Mouse (Mus musculus) G1E-ER4 (cell line): ENCODE measurements around the gene Hjurp. TPM values are rescaled to one million over a fixed set of nuclear protein-coding genes. Genes with fewer than 3 reads are reported as not detected.

ENCODE experiments used
- GATA1 ChIP-seq: IDR thresholded peaks from one replicate; pipeline ENCODE4 v1.8.0; 2012; ENCODE audit warnings: low read length, inconsistent platforms
- polyA plus RNA-seq: library from polyadenylated mRNA; stranded (reverse); fragments of >175 nt; gene quantifications from 2 replicates; pipeline ENCODE4 v1.2.3, GENCODE M21; 2012

The Hjurp gene
- polyA plus RNA-seq, 1 experiment, result 76.4 TPM

DNA sequence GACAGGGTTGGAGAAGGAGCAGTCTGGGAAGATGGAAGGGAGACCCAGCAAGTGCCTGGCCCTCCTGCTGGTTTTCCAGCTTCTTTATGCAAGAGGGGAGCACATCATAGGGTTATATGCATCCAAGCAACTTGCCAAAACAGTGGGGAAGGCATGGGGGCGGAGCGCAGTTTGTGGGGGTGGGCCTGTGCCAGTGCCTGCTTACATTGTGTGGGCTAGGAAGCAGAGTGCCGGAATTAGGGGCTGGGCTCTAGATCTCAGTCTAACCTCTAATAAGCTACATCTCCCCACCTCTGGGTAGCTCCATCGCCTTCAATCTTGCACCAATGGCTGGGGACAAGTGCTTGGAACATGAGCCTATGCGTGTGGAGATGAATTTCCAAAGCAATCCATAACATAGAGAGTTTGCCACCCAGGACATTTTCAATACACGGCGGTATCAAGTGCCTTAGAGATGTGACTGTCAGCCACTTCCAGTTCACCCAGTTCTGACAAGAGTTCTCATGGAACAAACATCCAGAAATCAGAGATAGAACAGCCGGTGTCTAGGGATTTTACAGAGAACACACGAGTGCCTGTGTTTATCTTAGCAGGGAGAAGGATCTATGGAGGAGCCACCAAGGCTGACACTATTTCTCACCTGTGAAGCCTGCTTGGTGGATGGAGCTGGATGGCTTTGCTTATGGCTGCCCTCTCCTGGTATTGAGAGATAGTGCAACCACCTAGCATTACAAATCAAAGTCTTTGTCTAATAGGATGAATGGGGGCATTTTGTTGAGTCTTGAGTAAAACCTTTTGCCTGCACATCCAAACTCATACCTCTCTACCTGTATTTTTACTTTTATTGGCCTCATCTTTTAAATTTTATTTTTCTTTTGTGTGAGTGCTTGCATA lies 23.9 kb upstream of the Hjurp start:
- TF ChIP-seq GATA1, result no peak

DNA sequence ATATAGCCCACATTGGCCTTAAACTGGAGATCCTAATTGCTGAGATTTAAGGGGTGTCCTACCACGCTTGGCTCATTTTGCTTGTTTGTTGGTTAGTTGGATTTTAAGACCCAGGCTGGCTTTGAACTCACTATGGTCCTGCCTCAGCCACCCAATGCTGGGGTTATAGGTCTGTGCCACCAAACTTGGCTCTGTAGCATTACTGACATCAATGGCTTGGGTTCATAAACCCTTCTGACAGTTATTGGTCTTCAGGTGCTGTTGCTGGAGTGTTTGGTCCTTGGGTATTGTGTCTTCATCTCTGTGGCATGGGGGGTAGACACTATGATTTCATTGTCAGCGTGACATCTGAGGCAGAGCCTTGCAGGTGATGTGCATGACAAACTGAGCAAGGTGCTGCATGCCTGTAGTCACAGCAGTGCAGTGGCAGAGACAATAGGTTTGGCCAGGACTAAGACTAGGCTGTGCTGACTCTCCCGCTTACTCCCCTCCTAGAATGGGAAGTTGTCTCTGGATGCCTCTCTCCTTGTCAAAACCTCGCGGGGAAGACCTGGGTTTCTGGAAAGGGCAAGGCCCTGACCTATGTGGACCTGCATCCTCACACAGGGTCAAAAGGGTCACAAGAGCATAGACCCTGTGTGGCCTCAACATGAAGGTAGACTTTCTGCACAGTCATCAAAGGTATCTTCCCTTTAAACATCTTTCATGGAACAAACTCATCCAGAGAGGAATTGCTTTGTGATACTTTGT lies 23.0 kb upstream of the Hjurp start:
- no peak for TF ChIP-seq GATA1

DNA sequence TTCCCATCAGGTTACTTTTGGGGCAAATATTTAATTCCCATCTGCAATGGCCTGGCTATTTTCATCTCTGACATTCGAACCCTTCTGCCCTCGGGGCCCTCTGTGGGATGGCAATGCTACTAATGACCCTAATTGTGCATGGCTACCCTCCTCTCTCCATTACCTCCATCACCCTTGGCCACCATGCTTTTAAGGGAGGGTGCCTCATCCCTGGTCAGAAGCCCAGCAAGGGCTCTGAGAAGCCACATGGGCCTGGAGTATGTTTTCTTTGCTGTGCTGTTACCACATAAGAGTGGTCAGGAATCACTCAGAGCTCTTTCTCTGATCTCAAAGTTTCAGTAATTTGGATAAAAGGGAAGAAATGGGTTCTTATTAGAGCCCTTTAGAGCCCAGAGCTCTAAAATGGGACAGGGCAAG lies 22.1 kb upstream of the Hjurp start:
- TF ChIP-seq GATA1, result no peak

DNA sequence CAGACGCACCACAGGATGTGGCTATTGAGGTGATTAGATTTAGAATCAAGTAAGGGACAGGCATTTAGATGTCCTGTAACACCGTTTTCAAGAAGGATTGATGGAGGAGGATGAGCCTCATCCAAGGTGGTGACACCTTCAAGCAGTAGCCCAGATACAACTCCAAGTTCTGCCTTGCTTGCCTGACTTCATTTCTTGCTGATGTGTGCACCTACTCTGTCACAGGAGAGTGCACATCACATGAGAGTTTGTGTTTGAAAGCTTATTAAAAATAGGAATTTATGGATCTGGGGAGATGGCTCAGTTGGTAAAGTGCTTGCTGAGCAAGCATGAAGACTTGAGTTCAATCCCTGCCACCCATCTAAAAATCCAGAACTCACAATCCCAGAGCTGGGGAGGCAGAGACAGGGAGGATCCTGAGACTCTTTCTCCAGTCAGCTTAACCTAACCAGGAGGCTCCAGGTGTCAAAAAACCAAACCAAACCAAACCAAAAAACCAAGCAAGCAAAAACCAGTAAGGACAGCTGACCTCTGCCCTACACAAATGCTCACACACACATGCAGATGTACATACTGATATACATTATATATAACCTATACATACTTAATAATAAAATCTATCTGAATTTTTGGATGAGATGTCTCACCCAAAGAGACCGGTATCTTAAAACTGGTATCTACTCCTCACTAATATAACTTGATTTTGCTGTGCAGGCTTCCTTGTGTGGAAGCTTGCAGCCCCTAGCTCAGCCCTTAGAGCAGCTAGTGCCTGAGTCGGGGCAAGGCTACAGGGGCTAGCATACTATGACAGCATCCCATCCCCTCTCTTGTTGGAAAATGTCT lies 21.5 kb upstream of the Hjurp start:
- TF ChIP-seq GATA1, result no peak

GRCm38 (mm10) chr1:88297480-88298258 lies 20.2 kb upstream of the Hjurp start:
- no peak for TF ChIP-seq GATA1

DNA sequence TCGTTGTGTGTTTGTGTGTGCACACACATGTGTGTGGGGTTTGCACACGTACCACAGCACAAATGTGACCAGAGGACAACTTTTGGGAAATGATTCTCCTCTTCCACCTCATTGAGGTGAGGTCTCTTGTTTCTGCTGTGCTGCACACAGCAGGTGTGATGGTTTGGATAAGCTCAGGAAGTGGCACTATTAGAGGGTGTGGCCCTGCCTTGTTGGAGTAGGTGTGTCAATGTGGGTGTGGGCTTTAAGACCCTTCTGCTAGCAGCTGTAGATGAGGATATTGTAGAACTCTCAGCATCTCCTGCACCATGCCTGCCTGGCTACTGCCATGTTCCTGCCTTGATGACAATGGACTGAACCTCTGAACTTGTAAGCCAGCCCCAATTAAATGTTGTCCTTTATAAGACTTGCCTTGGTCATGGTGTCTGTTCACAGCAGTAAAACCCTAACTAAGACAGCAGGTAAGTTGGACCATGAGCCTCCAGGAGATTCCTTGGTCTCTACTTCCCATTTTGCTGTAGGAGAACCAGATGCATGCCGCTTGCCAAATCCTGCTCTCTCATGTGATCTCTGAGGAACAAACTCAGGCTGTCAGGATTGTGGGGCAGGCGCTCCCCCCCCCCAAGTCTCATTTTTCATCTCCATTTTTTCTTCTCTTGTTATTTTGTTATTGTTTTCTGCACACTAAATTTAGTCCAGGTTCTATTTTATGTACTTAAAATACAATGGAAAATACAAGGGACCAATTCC lies 18.9 kb upstream of the Hjurp start:
- no peak for TF ChIP-seq GATA1

DNA sequence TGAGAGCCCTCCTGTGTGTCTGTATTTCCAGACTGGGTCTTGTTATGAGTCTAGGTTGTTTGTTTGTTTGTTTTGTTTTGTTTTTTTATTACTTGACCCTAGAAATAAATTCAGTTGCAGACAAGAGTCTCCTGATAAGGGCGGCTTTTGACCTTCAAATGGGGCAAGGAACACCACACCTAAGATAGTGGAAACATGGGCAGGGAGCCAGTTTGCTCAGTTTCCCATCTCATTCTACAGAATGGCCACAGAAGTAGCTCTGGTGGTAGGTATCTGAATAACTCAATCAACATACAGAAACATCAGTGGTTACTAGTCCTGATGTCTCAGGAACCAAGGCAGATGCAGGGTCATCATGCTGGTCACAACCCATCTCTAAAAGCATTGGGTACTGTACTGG lies 17.2 kb upstream of the Hjurp start:
- no peak for TF ChIP-seq GATA1

GRCm38 (mm10) chr1:88292057-88292456 lies 14.6 kb upstream of the Hjurp start:
- TF ChIP-seq GATA1, result no peak

GRCm38 (mm10) chr1:88291409-88292005 lies 14.1 kb upstream of the Hjurp start:
- TF ChIP-seq GATA1, result no peak

DNA sequence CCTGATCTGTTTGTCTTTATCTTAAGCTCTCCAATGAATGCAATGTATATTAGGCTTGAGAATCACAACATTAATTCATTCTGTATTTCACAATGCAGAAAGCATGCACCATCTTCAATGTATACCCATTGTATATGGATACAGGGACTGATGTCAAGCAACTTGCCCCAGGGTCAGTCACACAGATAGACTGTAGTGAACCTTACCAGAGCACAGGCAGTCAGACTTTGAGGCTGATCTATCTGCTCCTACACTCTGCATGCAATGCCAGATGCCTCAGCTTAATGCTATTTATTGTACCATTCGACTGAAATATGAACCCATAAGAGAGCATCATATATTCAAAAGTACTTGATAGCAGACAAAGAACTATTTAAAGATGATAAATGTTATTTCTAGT lies 13.1 kb upstream of the Hjurp start:
- TF ChIP-seq GATA1, result no peak

GRCm38 (mm10) chr1:88289917-88290316 lies 12.5 kb upstream of the Hjurp start:
- no peak for TF ChIP-seq GATA1

DNA sequence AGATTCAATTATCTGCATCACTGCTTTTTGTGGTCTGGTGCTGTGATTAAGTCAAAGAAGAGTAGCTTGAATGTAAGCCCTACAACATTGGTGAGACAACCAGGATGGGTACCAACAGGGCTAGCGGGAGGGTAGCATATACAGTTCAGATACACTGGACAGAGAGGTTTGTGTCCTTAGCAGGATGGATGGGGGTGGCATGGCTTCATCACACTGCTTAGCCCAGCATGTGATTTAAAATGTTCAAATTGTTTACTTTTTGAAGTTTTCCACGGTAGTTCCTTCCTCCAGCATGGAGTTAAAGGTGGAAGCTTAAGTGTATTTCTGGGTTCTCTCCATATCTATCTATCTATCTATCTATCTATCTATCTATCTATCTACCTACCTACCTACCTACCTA lies 11.7 kb upstream of the Hjurp start:
- TF ChIP-seq GATA1, result no peak

- TF ChIP-seq GATA1, result no peak
Measured at GRCm38 (mm10) chr1:88288789-88289127, 11.3 kb upstream of the Hjurp start.
